23 mouse cellular contexts compared by ENCODE assay signal in the genomic region with DNA sequence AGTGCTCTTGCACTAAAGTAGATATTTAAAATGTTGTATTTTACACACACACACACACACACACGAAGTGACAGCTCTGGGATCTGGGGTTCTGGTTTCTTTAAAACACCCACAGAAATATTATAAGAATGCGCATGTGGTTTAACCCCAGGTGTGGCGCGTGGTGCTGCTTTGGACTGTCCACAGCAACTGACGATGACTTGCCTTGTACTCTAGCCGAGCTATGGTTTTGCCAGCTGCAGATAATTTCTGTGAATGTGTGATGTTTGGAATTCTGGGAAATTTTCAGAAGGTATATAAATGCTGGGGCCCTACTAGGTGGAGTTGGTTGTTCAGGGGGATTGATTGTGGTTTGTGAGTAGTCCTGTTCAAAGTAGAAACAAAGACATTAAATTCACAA. TPM values are rescaled to one million over a fixed set of nuclear protein-coding genes. Genes with fewer than 3 reads are reported as not detected.
DNase-seq lines count a peak whose midpoint lies in the region; ATAC-seq and TF ChIP-seq lines count a peak whose summit lies in the region.
"Had no signal": no experiment of that assay in that cellular context is flagged by ENCODE, and none has a peak within 500 bp of the region (broad histone marks: within the 10 kb centered on the region; RNA-seq: fewer than 3 reads in every experiment).

No protein-coding gene starts in this region.

- H3K4me2 ChIP-seq in hindbrain, postnatal 0 days (ENCODE audit: low read depth, low read length), result no peak overlapping the region
- H3K4me2 ChIP-seq in hindbrain, embryonic 14.5 days (replicated peaks), result no peak overlapping the region
- no peak overlapping the region for H3K4me2 ChIP-seq in midbrain, embryonic 11.5 days
- H3K4me2 ChIP-seq in midbrain, embryonic 15.5 days, result no peak overlapping the region
- peak overlapping the region; percentile 27 for H3K4me2 ChIP-seq in myocyte (ENCODE audit: low read depth)
- H3K4me2 ChIP-seq: embryonic facial prominence, embryonic 13.5 days; embryonic facial prominence, embryonic 15.5 days; forebrain, embryonic 12.5 days had no signal

- no peak for TF ChIP-seq CTCF in hindbrain, postnatal 0 days (IDR thresholded peaks at IDR 0.05; ENCODE audit: low read depth)
- TF ChIP-seq CTCF in heart, adult 2 months (IDR thresholded peaks at IDR 0.05), result no peak

- no peaks in the 10 kb centered on the region for H3K4me1 ChIP-seq in hindbrain, postnatal 0 days (ENCODE audit: insufficient read depth, low read length)
- H3K4me1 ChIP-seq in hindbrain, embryonic 14.5 days (replicated peaks; ENCODE audit: control insufficient read depth, insufficient read depth, low read length), result no peaks in the 10 kb centered on the region
- H3K4me1 ChIP-seq in midbrain, embryonic 11.5 days (ENCODE audit: control insufficient read depth, insufficient read depth, low read length), result no peaks in the 10 kb centered on the region
- no peaks in the 10 kb centered on the region for H3K4me1 ChIP-seq in midbrain, embryonic 15.5 days
- no peaks in the 10 kb centered on the region for H3K4me1 ChIP-seq in heart, adult 2 months (ENCODE audit: control insufficient read depth, insufficient read depth, low read length)
- H3K4me1 ChIP-seq: embryonic facial prominence, embryonic 13.5 days; embryonic facial prominence, embryonic 15.5 days; forebrain, embryonic 10.5 days; forebrain, embryonic 12.5 days had no signal

- no peak for TF ChIP-seq POLR2A in myocyte (IDR thresholded peaks at IDR 0.05; ENCODE audit: insufficient read length, low read depth)
- no peak for TF ChIP-seq POLR2A in heart, adult 2 months (IDR thresholded peaks at IDR 0.05; ENCODE audit: insufficient read depth, low read depth, low read length)

- TF ChIP-seq EP300 in heart, adult 2 months (IDR thresholded peaks at IDR 0.05; ENCODE audit: insufficient read depth, low read depth, low read length), result no peak

- no peak for DNase-seq in hindbrain, postnatal 0 days (ENCODE audit: low spot score)
- no peak for DNase-seq in hindbrain, embryonic 14.5 days (ENCODE audit: low spot score)
- DNase-seq in midbrain, embryonic 11.5 days (ENCODE audit: low spot score, missing footprints), result peak; percentile 51
- peak; percentile 35 for DNase-seq in 3T3-L1 (ENCODE audit: low read depth, low spot score)
- DNase-seq in heart, adult 9 months (ENCODE audit: low spot score in 2 of 2), result no peak
- no peak for DNase-seq in heart, adult 2 months
- DNase-seq: embryo, embryonic 11 days had no signal

- H3K27ac ChIP-seq in hindbrain, postnatal 0 days, result peak overlapping the region; percentile 11; the same call in 1 of the 2 replicates
- no peak overlapping the region for H3K27ac ChIP-seq in hindbrain, embryonic 14.5 days
- no peak overlapping the region for H3K27ac ChIP-seq in midbrain, embryonic 11.5 days (ENCODE audit: low read depth, low read length)
- no peak overlapping the region for H3K27ac ChIP-seq in midbrain, embryonic 15.5 days
- H3K27ac ChIP-seq in heart, adult 2 months, result no peak overlapping the region
- H3K27ac ChIP-seq: embryonic facial prominence, embryonic 13.5 days; embryonic facial prominence, embryonic 15.5 days; forebrain, embryonic 10.5 days; forebrain, embryonic 12.5 days had no signal

- no peaks in the 10 kb centered on the region for H3K27me3 ChIP-seq in hindbrain, postnatal 0 days (ENCODE audit: insufficient read depth, low read length)
- H3K27me3 ChIP-seq in hindbrain, embryonic 14.5 days (ENCODE audit: control insufficient read depth, insufficient read depth, low read length), result no peaks in the 10 kb centered on the region
- no peaks in the 10 kb centered on the region for H3K27me3 ChIP-seq in midbrain, embryonic 11.5 days (ENCODE audit: control insufficient read depth, insufficient read depth, low read length)
- no peaks in the 10 kb centered on the region for H3K27me3 ChIP-seq in midbrain, embryonic 15.5 days (replicated peaks)
- no peaks in the 10 kb centered on the region for H3K27me3 ChIP-seq in myocyte (ENCODE audit: control insufficient read depth, insufficient read depth, insufficient read length)
- no peaks in the 10 kb centered on the region for H3K27me3 ChIP-seq in heart, adult 2 months (ENCODE audit: control insufficient read depth, insufficient read depth, low read length)
- H3K27me3 ChIP-seq: embryonic facial prominence, embryonic 13.5 days; embryonic facial prominence, embryonic 15.5 days; forebrain, embryonic 12.5 days had no signal

- no peak for ATAC-seq in hindbrain, postnatal 0 days
- ATAC-seq in hindbrain, embryonic 14.5 days (ENCODE audit: low FRiP score), result no peak
- no peak for ATAC-seq in midbrain, embryonic 11.5 days (ENCODE audit: low FRiP score)
- ATAC-seq in midbrain, embryonic 15.5 days (replicated peaks), result no peak
- ATAC-seq: activated CD4-positive, CD25-positive, alpha-beta regulatory T cell, adult 4 months; forebrain, embryonic 14.5 days; forebrain, embryonic 16.5 days had no signal

- H3K79me2 ChIP-seq in myocyte (ENCODE audit: control insufficient read depth, insufficient read depth), result no peaks in the 10 kb centered on the region
- H3K79me2 ChIP-seq in heart, adult 2 months (replicated peaks; ENCODE audit: control insufficient read depth, insufficient read depth, low read length), result no peaks in the 10 kb centered on the region

- no peaks in the 10 kb centered on the region for H3K36me3 ChIP-seq in hindbrain, postnatal 0 days (ENCODE audit: insufficient read depth, low read length)
- no peaks in the 10 kb centered on the region for H3K36me3 ChIP-seq in hindbrain, embryonic 14.5 days (replicated peaks; ENCODE audit: control insufficient read depth, insufficient read depth)
- H3K36me3 ChIP-seq in midbrain, embryonic 11.5 days (ENCODE audit: control insufficient read depth, insufficient read depth, low read length), result no peaks in the 10 kb centered on the region
- H3K36me3 ChIP-seq in midbrain, embryonic 15.5 days (replicated peaks), result no peaks in the 10 kb centered on the region
- H3K36me3 ChIP-seq in myocyte (ENCODE audit: control insufficient read depth, insufficient read depth), result no peaks in the 10 kb centered on the region
- no peaks in the 10 kb centered on the region for H3K36me3 ChIP-seq in heart, adult 2 months (ENCODE audit: control insufficient read depth, insufficient read depth, low read length)
- H3K36me3 ChIP-seq: embryonic facial prominence, embryonic 13.5 days; embryonic facial prominence, embryonic 15.5 days; forebrain, embryonic 10.5 days; forebrain, embryonic 12.5 days had no signal

- no peak overlapping the region for H3K9ac ChIP-seq in hindbrain, postnatal 0 days (replicated peaks; ENCODE audit: low read length)
- H3K9ac ChIP-seq in hindbrain, embryonic 14.5 days, result no peak overlapping the region
- H3K9ac ChIP-seq in midbrain, embryonic 11.5 days (ENCODE audit: low read length), result no peak overlapping the region
- H3K9ac ChIP-seq in midbrain, embryonic 15.5 days, result no peak overlapping the region
- H3K9ac ChIP-seq in heart, adult 2 months (ENCODE audit: low read depth, low read length), result no peak overlapping the region
- H3K9ac ChIP-seq: embryonic facial prominence, embryonic 13.5 days; embryonic facial prominence, embryonic 15.5 days; forebrain, embryonic 12.5 days had no signal

- no peak overlapping the region for H3K4me3 ChIP-seq in hindbrain, postnatal 0 days (ENCODE audit: low read length)
- no peak overlapping the region for H3K4me3 ChIP-seq in hindbrain, embryonic 14.5 days (replicated peaks; ENCODE audit: low read length)
- no peak overlapping the region for H3K4me3 ChIP-seq in midbrain, embryonic 11.5 days (ENCODE audit: low read depth, low read length)
- H3K4me3 ChIP-seq in midbrain, embryonic 15.5 days, result no peak overlapping the region
- no peak overlapping the region for H3K4me3 ChIP-seq in myocyte
- no peak overlapping the region for H3K4me3 ChIP-seq in heart, adult 2 months
- H3K4me3 ChIP-seq: embryonic facial prominence, embryonic 13.5 days; embryonic facial prominence, embryonic 15.5 days; erythroblast, embryonic 14.5 days; forebrain, embryonic 10.5 days; forebrain, embryonic 12.5 days had no signal

- WGBS in hindbrain, postnatal 0 days, result 79% methylated on average over 6 of the region's 6 CpGs
- WGBS in hindbrain, embryonic 14.5 days, result 87% methylated on average over 6 of the region's 6 CpGs
- WGBS in midbrain, embryonic 11.5 days, result 86% methylated on average over 6 of the region's 6 CpGs
- WGBS in midbrain, embryonic 15.5 days, result 88% methylated on average over 6 of the region's 6 CpGs
- WGBS in heart, adult 2 months, result 89% methylated on average over 6 of the region's 6 CpGs

- intact Hi-C loops in heart, adult 2 months (cut with DNase I), result no loop called here

- H3ac ChIP-seq in myocyte (ENCODE audit: control insufficient read depth, insufficient read length), result no peak overlapping the region

- no peaks in the 10 kb centered on the region for H3K9me3 ChIP-seq in hindbrain, postnatal 0 days (ENCODE audit: low read length)
- H3K9me3 ChIP-seq in hindbrain, embryonic 14.5 days (ENCODE audit: control insufficient read depth, low read length), result no peaks in the 10 kb centered on the region
- H3K9me3 ChIP-seq in midbrain, embryonic 11.5 days (ENCODE audit: control insufficient read depth, low read length), result no peaks in the 10 kb centered on the region
- H3K9me3 ChIP-seq in midbrain, embryonic 15.5 days, result no peaks in the 10 kb centered on the region
- H3K9me3 ChIP-seq: embryonic facial prominence, embryonic 13.5 days; embryonic facial prominence, embryonic 15.5 days; forebrain, embryonic 10.5 days; forebrain, embryonic 12.5 days had no signal

TF ChIP-seq in myocyte, 11 proteins besides CTCF, POLR2A, EP300 and RAD21 (continues in another document):
- peak; percentile 72 for TF ChIP-seq TCF3 (IDR thresholded peaks at IDR 0.05; ENCODE audit: insufficient read length, low read depth)

RNA-seq across cellular contexts. Expression of a gene that starts 37.5 kb away (rescaled TPM):
- 82.6 and 84.0 TPM in 2 replicates for total RNA-seq in hindbrain, postnatal 0 days (2014; rRNA removed)
- 50.5 and 53.6 TPM in 2 replicates for polyA plus RNA-seq in hindbrain, postnatal 0 days (2015; fragmentation: Nextera tagmentation; extraction: Ambion mirVana)
- 27.5 and 31.3 TPM in 2 replicates for polyA plus RNA-seq in hindbrain, embryonic 14.5 days (2014; fragmentation: Nextera tagmentation; extraction: Ambion mirVana)
- 13.8 and 14.0 TPM in 2 replicates for polyA plus RNA-seq in midbrain, embryonic 11.5 days (2014; fragmentation: Nextera tagmentation; extraction: Ambion mirVana)
- polyA plus RNA-seq in midbrain, embryonic 15.5 days (2015; fragmentation: Nextera tagmentation; extraction: Ambion mirVana), result 26.6 and 30.5 TPM in 2 replicates
- 16.3 TPM for polyA plus RNA-seq in myocyte (2012; fragmentation: generic; extraction: Trizol)
- 10 to 100 TPM; 44.8 to 52.5 TPM for total RNA-seq in heart, adult 2 months (2021)
- polyA plus RNA-seq in heart, adult 2 months (2012; rRNA removed), result 25.1 and 39.0 TPM in 2 replicates

RNA-seq across cellular contexts. Expression of a gene that starts 49.4 kb away (rescaled TPM):
- total RNA-seq in hindbrain, postnatal 0 days (2014; rRNA removed), result not detected in 2 replicates
- polyA plus RNA-seq in hindbrain, postnatal 0 days (2015; fragmentation: Nextera tagmentation; extraction: Ambion mirVana), result 0.13 TPM in 1 of 2 replicates, not detected in the other
- polyA plus RNA-seq in hindbrain, embryonic 14.5 days (2014; fragmentation: Nextera tagmentation; extraction: Ambion mirVana), result not detected in 2 replicates
- polyA plus RNA-seq in midbrain, embryonic 11.5 days (2014; fragmentation: Nextera tagmentation; extraction: Ambion mirVana), result not detected in 2 replicates
- polyA plus RNA-seq in midbrain, embryonic 15.5 days (2015; fragmentation: Nextera tagmentation; extraction: Ambion mirVana), result not detected in 2 replicates
- 0.05 TPM for polyA plus RNA-seq in myocyte (2012; fragmentation: generic; extraction: Trizol)
- not detected for total RNA-seq in heart, adult 2 months (2021)
- 0.29 and 0.70 TPM in 2 replicates for polyA plus RNA-seq in heart, adult 2 months (2012; rRNA removed)
- total RNA-seq: common myeloid progenitor, adult 5-6 weeks; ES-E14; MEL had no signal
- polyA plus RNA-seq: activated CD4-positive, CD25-positive, alpha-beta regulatory T cell, adult 4 months; brain, embryonic 14.5 days; C2C12; embryonic facial prominence, embryonic 11.5 days; embryonic facial prominence, embryonic 13.5 days; embryonic facial prominence, embryonic 15.5 days; erythroblast, embryonic 14.5 days; forebrain, embryonic 10.5 days; forebrain, embryonic 12.5 days; forebrain, embryonic 14.5 days; forebrain, embryonic 16.5 days had no signal

Comparison
In these comparisons a context has a peak if more than half of its experiments do, and no peak if none do; other contexts are left out.
1. DNase-seq: peak in midbrain, embryonic 11.5 days (single experiment) and 3T3-L1 (single experiment); none in hindbrain, postnatal 0 days (single experiment), hindbrain, embryonic 14.5 days (single experiment), heart, adult 9 months (0 of 2) and heart, adult 2 months (0 of 2).